Mouse (Mus musculus) kidney, embryonic 15.5 days (tissue): ENCODE data around the gene Hist1h4a. TPM values are rescaled to one million over a fixed set of nuclear protein-coding genes. Genes with fewer than 3 reads are reported as not detected.
"Not testable (repeated sequence)": the region's sequence is repeated elsewhere in the genome, so short reads cannot be mapped to it uniquely, and the experiment has no call there.

ENCODE experiments used
- ATAC-seq: fragments of 200-750 bp; cut with Nextera tagmentation; replicated peaks from 2 replicates; pipeline ENCODE4 v1.8.0; 2017; ENCODE audit warnings: moderate TSS enrichment; ENCODE audit not compliant: low FRiP score
- H3K27ac ChIP-seq: fragments of 300-500 bp; sonication (generic); 2 replicates; pipeline ENCODE4 v1.5.1; 2015; ENCODE audit warnings: mild to moderate bottlenecking, inconsistent platforms
- H3K27me3 ChIP-seq: fragments of 300-500 bp; sonication (generic); 2 replicates; pipeline ENCODE4 v1.6.1; 2015; ENCODE audit warnings: inconsistent platforms
- H3K36me3 ChIP-seq: fragments of 300-500 bp; sonication (generic); 2 replicates; pipeline ENCODE4 v1.6.1; 2015; ENCODE audit warnings: inconsistent platforms
- H3K4me1 ChIP-seq: fragments of 300-500 bp; sonication (generic); 2 replicates; pipeline ENCODE4 v1.6.1; 2015; ENCODE audit warnings: inconsistent platforms
- H3K4me2 ChIP-seq: fragments of 300-500 bp; sonication (generic); 2 replicates; pipeline ENCODE4 v1.6.1; 2015; ENCODE audit warnings: moderate library complexity, mild to moderate bottlenecking, inconsistent platforms
- H3K4me3 ChIP-seq: fragments of 300-500 bp; sonication (generic); replicated peaks from 2 replicates; pipeline ENCODE4 v1.5.1; 2015; ENCODE audit warnings: mild to moderate bottlenecking, inconsistent platforms
- H3K9ac ChIP-seq: fragments of 300-500 bp; sonication (generic); 2 replicates; pipeline ENCODE4 v1.6.1; 2015; ENCODE audit warnings: mild to moderate bottlenecking, inconsistent platforms
- H3K9me3 ChIP-seq: fragments of 300-500 bp; sonication (generic); replicated peaks from 2 replicates; pipeline ENCODE4 v1.6.1; 2016; ENCODE audit warnings: inconsistent platforms
- WGBS: fragments of 180-500 bp; shearing (Covaris S2); methylation state at CpG from one replicate; pipeline ENCODE4 v1.1.7; 2015; ENCODE audit warnings: mixed read lengths; 5-methylcytosine and 5-hydroxymethylcytosine counted together
- polyA plus RNA-seq: library from polyadenylated mRNA; unstranded; fragments of >200 nt; fragmentation: Nextera tagmentation; extraction: Ambion mirVana; gene quantifications from 2 replicates; pipeline ENCODE4 v1.2.1, GENCODE M21; 2015

The Hist1h4a gene
- polyA plus RNA-seq, 1 experiment from 2014 or later: 0.35 TPM

- ATAC-seq: peak; percentile 79
- H3K9ac ChIP-seq: peak within 1 kb of the TSS; percentile 59
- no peaks in the 10 kb centered on the region for H3K27me3 ChIP-seq
- H3K4me3 ChIP-seq: peak within 1 kb of the TSS; percentile 46
- no peaks in the 10 kb centered on the region for H3K9me3 ChIP-seq
- peaks cover 13% of the 10 kb centered on the region for H3K4me1 ChIP-seq
- under 1% methylated on average over 17 of the region's 22 CpGs for WGBS
- H3K36me3 ChIP-seq: no peaks in the 10 kb centered on the region
- H3K27ac ChIP-seq: peak within 1 kb of the TSS; percentile 97
- peak within 1 kb of the TSS; percentile 70 for H3K4me2 ChIP-seq
Observed at GRCm38 (mm10) chr13:23756790-23757189, 4.2 kb downstream of the Hist1h4a start, which contains the start of gene Hist1h4b. Gene Hist1h4b (plus strand): TSS chr13:23757013.

- H3K4me1 ChIP-seq: peaks cover 7% of the 10 kb centered on the region
- H3K9ac ChIP-seq: no peak overlapping the region
- no peaks in the 10 kb centered on the region for H3K9me3 ChIP-seq
- no peak overlapping the region for H3K4me3 ChIP-seq
- 0 out of 2 replicates have a peak overlapping the region, but pooled peaks have one; percentile 10 for H3K27ac ChIP-seq
- ATAC-seq: no peak
- H3K4me2 ChIP-seq: no peak overlapping the region
- H3K27me3 ChIP-seq: no peaks in the 10 kb centered on the region
- no peaks in the 10 kb centered on the region for H3K36me3 ChIP-seq
Observed at GRCm38 (mm10) chr13:23755000-23755399, 6.0 kb downstream of the Hist1h4a start.

GRCm38 (mm10) chr13:23753314-23754078 lies 7.5 kb downstream of the Hist1h4a start:
- no peak for ATAC-seq
- H3K36me3 ChIP-seq: no peaks in the 10 kb centered on the region
- peak overlapping the region; percentile 90 for H3K27ac ChIP-seq
- peak overlapping the region; percentile 57 for H3K4me2 ChIP-seq
- H3K9me3 ChIP-seq: no peaks in the 10 kb centered on the region
- peaks cover 6% of the 10 kb centered on the region for H3K4me1 ChIP-seq
- H3K9ac ChIP-seq: no peak overlapping the region
- no peaks in the 10 kb centered on the region for H3K27me3 ChIP-seq
- H3K4me3 ChIP-seq: peak overlapping the region; percentile 44
- WGBS: 56% methylated on average over 4 of the region's 4 CpGs

DNA sequence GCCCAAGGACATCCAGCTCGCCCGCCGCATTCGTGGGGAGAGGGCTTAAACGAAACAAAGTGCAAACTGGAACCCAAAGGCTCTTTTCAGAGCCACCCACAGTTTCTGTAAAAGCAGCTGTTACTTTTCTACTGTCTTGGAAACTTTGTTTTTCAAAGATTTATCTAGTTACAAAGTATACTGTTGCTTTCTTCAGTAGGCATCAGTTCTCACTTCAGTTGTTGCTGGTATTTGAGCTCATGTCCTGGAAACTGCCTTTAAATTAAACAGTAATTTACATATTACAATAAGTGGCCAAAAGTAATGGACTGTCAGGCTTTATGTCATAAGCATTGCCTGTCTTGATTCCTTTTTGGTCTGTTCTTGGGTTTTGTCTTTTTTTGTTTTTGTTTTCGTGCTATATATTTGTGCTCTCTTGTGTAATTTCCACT lies 8.3 kb downstream of the Hist1h4a start:
- WGBS: 4% methylated on average over 6 of the region's 6 CpGs
- Histone ChIP-seq H3K27me3 (no peaks in the 10 kb centered on the region), H3K4me2 (peak overlapping the region; percentile 57), H3K4me3 (peak overlapping the region; percentile 44), H3K9ac (peak overlapping the region; percentile 41), H3K36me3 (no peaks in the 10 kb centered on the region), H3K4me1 (peaks cover 14% of the 10 kb centered on the region), H3K27ac (peak overlapping the region; percentile 90), H3K9me3 (no peaks in the 10 kb centered on the region)
- ATAC-seq: no peak

- ATAC-seq: peak; percentile 92
- not testable (repeated sequence) for H3K27me3 ChIP-seq, H3K36me3 ChIP-seq, H3K9me3 ChIP-seq
- WGBS: under 1% methylated on average over 19 of the region's 47 CpGs
- Histone ChIP-seq H3K27ac (peak within 1 kb of the TSS; percentile 98), H3K4me2 (peak within 1 kb of the TSS; percentile 62), H3K9ac (peak within 1 kb of the TSS; percentile 50), H3K4me3 (peak within 1 kb of the TSS; percentile 47), H3K4me1 (peaks cover 15% of the 10 kb centered on the region)
Observed at GRCm38 (mm10) chr13:23752067-23752741, 8.8 kb downstream of the Hist1h4a start, which contains the start of gene Hist1h3b. Gene Hist1h3b (plus strand): TSS chr13:23752267.

DNA sequence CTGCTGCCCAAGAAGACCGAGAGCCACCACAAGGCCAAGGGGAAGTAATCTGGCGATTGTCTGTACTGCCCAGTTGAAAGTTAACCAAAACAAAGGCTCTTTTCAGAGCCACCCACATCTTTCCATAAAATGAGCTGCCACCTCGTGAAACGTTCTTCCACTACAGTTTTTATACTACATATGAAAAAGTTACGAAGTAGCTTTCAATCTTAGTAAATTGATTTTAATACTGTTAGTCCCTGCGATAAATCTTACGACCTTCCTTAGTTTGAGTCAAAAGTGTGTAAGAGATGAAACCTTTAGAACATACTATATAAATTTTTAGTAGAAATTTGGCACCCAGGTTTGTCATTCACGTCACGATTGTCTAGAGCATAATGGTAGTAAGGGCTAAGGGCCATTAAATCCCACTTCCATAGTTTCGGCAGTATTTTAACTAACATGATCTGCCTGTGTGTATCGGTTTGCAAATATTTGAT lies 9.5 kb downstream of the Hist1h4a start:
- no peaks in the 10 kb centered on the region for H3K9me3 ChIP-seq
- H3K27ac ChIP-seq: peak overlapping the region; percentile 98
- H3K4me2 ChIP-seq: peak overlapping the region; percentile 62
- peak overlapping the region; percentile 47 for H3K4me3 ChIP-seq
- peaks cover 17% of the 10 kb centered on the region for H3K4me1 ChIP-seq
- WGBS: under 1% methylated on average over 11 of the region's 11 CpGs
- ATAC-seq: no peak
- no peaks in the 10 kb centered on the region for H3K27me3 ChIP-seq
- peak overlapping the region; percentile 50 for H3K9ac ChIP-seq
- no peaks in the 10 kb centered on the region for H3K36me3 ChIP-seq

GRCm38 (mm10) chr13:23750839-23751477 lies 10.1 kb downstream of the Hist1h4a start, which contains the start of gene Hist1h2ab:
Gene Hist1h2ab (plus strand): TSS chr13:23751126.
- Histone ChIP-seq H3K9ac (peak within 1 kb of the TSS; percentile 50), H3K4me3 (peak within 1 kb of the TSS; percentile 47), H3K27ac (peak within 1 kb of the TSS; percentile 98), H3K4me2 (peak within 1 kb of the TSS; percentile 62), H3K4me1 (peaks cover 17% of the 10 kb centered on the region)
- WGBS: under 1% methylated on average over 33 of the region's 47 CpGs
- H3K27me3 ChIP-seq, H3K9me3 ChIP-seq, H3K36me3 ChIP-seq: not testable (repeated sequence)
- ATAC-seq: peak; percentile 54

GRCm38 (mm10) chr13:23749563-23750121 lies 11.4 kb downstream of the Hist1h4a start:
- no peaks in the 10 kb centered on the region for H3K27me3 ChIP-seq
- H3K9ac ChIP-seq: no peak overlapping the region
- no peaks in the 10 kb centered on the region for H3K36me3 ChIP-seq
- 92% methylated on average over 5 of the region's 5 CpGs for WGBS
- H3K4me3 ChIP-seq: no peak overlapping the region
- H3K9me3 ChIP-seq: no peaks in the 10 kb centered on the region
- H3K27ac ChIP-seq: peak overlapping the region; percentile 89
- no peak for ATAC-seq
- peaks cover 17% of the 10 kb centered on the region for H3K4me1 ChIP-seq
- no peak overlapping the region for H3K4me2 ChIP-seq

DNA sequence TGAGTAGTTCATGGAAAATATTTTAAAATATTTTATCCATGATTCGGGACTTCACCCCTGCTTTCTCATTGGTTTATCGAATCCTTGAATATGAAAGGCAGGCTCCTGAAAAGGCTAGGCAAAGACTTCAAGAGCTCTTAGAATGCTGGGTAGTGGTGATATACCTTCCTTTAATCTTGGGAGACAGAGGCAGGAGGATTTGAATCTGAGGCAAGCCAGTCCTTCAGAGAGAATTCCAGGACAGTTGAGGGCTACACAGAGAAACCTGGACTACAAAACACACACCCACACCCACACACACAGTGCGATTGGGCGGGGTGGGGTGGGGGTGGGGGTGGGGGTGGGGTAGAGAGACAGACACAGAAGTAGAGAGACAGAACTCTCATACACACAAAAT lies 13.1 kb downstream of the Hist1h4a start:
- Histone ChIP-seq H3K4me3 (0 out of 2 replicates have a peak overlapping the region, but pooled peaks have one; percentile 52), H3K4me2 (peak overlapping the region; percentile 59), H3K9me3 (no peaks in the 10 kb centered on the region), H3K27me3 (no peaks in the 10 kb centered on the region), H3K9ac (no peak overlapping the region; the same call in 1 of the 2 replicates), H3K4me1 (peaks cover 20% of the 10 kb centered on the region), H3K36me3 (no peaks in the 10 kb centered on the region), H3K27ac (peak overlapping the region; percentile 100)
- no peak for ATAC-seq
- 9% methylated on average over 4 of the region's 4 CpGs for WGBS

DNA sequence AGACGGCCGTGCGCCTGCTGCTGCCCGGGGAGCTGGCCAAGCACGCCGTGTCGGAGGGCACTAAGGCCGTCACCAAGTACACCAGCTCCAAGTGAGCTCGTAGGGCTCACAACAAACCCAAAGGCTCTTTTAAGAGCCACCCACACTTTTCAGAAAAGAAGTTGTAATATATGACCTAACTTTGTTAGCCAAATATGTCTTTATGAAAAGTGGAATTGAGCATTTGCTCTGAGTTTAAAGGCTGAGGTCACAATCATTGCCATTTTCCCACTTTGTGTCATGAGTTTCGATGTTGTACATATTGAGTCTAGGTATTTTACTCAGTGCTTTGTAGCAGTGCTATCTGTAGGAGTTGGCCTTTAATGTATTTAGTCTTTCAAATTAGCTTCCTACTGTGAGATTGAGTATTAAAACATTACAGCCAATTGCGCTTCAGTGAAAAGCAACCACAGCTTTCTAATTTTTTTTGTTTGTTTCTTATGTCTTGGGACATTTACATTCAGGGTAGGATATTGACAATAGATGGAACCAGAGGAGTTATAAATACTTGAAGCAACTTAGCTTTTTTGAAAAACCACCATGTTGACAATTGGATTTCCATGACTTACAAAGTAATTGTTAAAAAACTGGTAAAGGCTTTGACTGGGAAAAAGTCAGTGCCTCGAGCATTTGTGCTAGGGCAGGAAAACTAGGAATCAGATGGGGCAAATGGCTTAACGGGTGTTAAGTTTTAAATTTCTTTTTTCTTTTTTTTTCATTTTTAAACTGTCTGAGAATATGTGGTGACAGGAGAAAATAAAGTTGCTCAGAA lies 13.7 kb downstream of the Hist1h4a start:
- peak overlapping the region; percentile 52 for H3K4me3 ChIP-seq
- H3K4me1 ChIP-seq: peaks cover 20% of the 10 kb centered on the region
- peak overlapping the region; percentile 59 for H3K4me2 ChIP-seq
- no peaks in the 10 kb centered on the region for H3K36me3 ChIP-seq
- peak; percentile 1; the same call in 1 of the 2 replicates for ATAC-seq
- H3K27me3 ChIP-seq: no peaks in the 10 kb centered on the region
- 5% methylated on average over 13 of the region's 13 CpGs for WGBS
- H3K9ac ChIP-seq: peak overlapping the region; percentile 60
- H3K9me3 ChIP-seq: no peaks in the 10 kb centered on the region
- H3K27ac ChIP-seq: peak overlapping the region; percentile 100
